In the genomic region with DNA sequence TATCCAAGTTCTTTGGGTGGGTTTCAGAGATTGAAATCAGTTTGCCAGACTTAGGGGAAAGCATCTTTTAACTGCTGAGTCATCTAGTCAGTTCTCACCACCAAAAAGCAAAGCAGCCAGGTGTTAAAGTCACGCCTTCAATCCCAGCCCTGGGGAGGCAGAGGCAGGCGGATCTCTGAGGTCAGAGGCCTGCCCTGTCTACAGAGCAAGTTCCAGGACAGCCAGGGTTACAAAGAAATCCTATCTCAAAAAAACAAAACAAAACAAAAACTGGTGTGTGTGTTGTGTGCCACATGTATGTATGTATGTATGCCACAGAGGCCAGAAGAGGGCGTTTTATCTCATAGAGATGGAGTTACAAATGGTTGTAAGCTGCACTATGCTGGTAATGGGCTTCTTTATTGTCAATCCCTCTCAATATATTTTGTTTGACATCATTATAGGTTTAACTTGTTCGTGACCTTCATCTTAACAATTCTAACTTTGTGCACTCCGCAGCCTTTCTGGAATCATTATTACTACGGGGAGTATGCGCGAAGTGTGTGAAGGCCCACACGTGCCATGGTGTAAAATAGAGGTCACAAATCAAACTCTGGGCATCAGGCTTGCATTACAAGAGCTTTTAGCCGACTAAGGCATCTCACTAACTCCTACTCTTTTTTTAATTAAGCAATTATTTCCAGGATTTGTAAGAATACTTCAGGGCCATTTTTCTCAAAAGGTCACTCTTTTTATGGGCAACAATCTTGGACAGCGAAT, we compare ENCODE assay signal across 8 mouse cellular contexts. TPM values are rescaled to one million over a fixed set of nuclear protein-coding genes. Genes with fewer than 3 reads are reported as not detected.
DNase-seq lines count a peak whose midpoint lies in the region; ATAC-seq lines count a peak whose summit lies in the region.

No protein-coding gene starts in this region.

- 56% methylated on average over 11 of the region's 11 CpGs for WGBS in heart, embryonic 16.5 days

- no peaks in the 10 kb centered on the region for H3K9me3 ChIP-seq in heart, embryonic 16.5 days (replicated peaks; ENCODE audit: control insufficient read depth, low read length)

- peak overlapping the region; percentile 99 for H3K4me3 ChIP-seq in heart, embryonic 16.5 days (ENCODE audit: low read length)

- peaks cover 10% of the 10 kb centered on the region for H3K4me1 ChIP-seq in heart, embryonic 16.5 days (ENCODE audit: control insufficient read depth, insufficient read depth, low read length)

- H3K27me3 ChIP-seq in heart, embryonic 16.5 days (ENCODE audit: control insufficient read depth, insufficient read depth, low read length), result no peaks in the 10 kb centered on the region

- peak overlapping the region; percentile 69 for H3K9ac ChIP-seq in heart, embryonic 16.5 days (ENCODE audit: low read length)

- H3K36me3 ChIP-seq in heart, embryonic 16.5 days (ENCODE audit: control insufficient read depth, insufficient read depth), result 0 out of 2 replicates have a peak, but pooled peaks cover 5% of the 10 kb centered on the region

- peak; percentile 22; the same call in 1 of the 2 replicates for ATAC-seq in frontal cortex, adult (ENCODE audit: low TSS enrichment)
- ATAC-seq in heart, embryonic 16.5 days (replicated peaks; ENCODE audit: extremely low read depth, insufficient read depth, low FRiP score), result 0 out of 2 replicates have a peak, but pooled peaks have one; percentile 7
- ATAC-seq in megakaryocyte, adult 5-6 weeks (ENCODE audit: poor library complexity, severe bottlenecking), result peak; percentile 17

- H3K27ac ChIP-seq in heart, embryonic 16.5 days (ENCODE audit: low read length), result peak overlapping the region; percentile 82

- peak overlapping the region; percentile 65 for H3K4me2 ChIP-seq in heart, embryonic 16.5 days (ENCODE audit: low read depth, low read length)

- no peak for DNase-seq in frontal cortex, adult 2 months (ENCODE audit: extremely low spot score in 1 of 2, low spot score in 1 of 2)
- peak; percentile 7 for DNase-seq in thymus, postnatal 4 days
- DNase-seq in thymus, adult 18-20 months, result no peak
- DNase-seq in urinary bladder, postnatal 36 days (ENCODE audit: low spot score in 2 of 2), result no peak
- DNase-seq in gastrocnemius, postnatal 4 days (ENCODE audit: low spot score in 2 of 2), result no peak

RNA-seq across cellular contexts. Expression of gene Mdn1, which starts 0.6 kb away (rescaled TPM):
- polyA plus RNA-seq in frontal cortex, adult 2 months (2012; rRNA removed), result 35.9 and 38.4 TPM in 2 replicates
- polyA plus RNA-seq in heart, embryonic 16.5 days (2015; fragmentation: Nextera tagmentation; extraction: Ambion mirVana), result 7.6 and 8.3 TPM in 2 replicates
- total RNA-seq in megakaryocyte, adult 5-6 weeks (2015), result 9.1 and 15.0 TPM in 2 replicates
- 19.3 and 21.7 TPM in 2 replicates for total RNA-seq in megakaryocyte, adult 5-6 weeks (2017)
- 10 to 100 TPM; 16.8 to 19.0 TPM for total RNA-seq in gastrocnemius, postnatal 4 days (2021)

RNA-seq across cellular contexts. Expression of gene Casp8ap2, which starts 41.1 kb away (rescaled TPM):
- 4.9 and 5.3 TPM in 2 replicates for polyA plus RNA-seq in frontal cortex, adult 2 months (2012; rRNA removed)
- 30.2 and 31.8 TPM in 2 replicates for polyA plus RNA-seq in heart, embryonic 16.5 days (2015; fragmentation: Nextera tagmentation; extraction: Ambion mirVana)
- total RNA-seq in megakaryocyte, adult 5-6 weeks (2015), result 30.0 and 33.3 TPM in 2 replicates
- 36.5 and 46.9 TPM in 2 replicates for total RNA-seq in megakaryocyte, adult 5-6 weeks (2017)
- total RNA-seq in gastrocnemius, postnatal 4 days (2021), result 10 to 100 TPM; 11.2 to 14.2 TPM

RNA-seq across cellular contexts. Expression of gene Gja10, which starts 53.8 kb away (rescaled TPM):
- not detected in 2 replicates for polyA plus RNA-seq in frontal cortex, adult 2 months (2012; rRNA removed)
- not detected in 2 replicates for polyA plus RNA-seq in heart, embryonic 16.5 days (2015; fragmentation: Nextera tagmentation; extraction: Ambion mirVana)
- total RNA-seq in megakaryocyte, adult 5-6 weeks (2015), result not detected in 2 replicates
- not detected in 2 replicates for total RNA-seq in megakaryocyte, adult 5-6 weeks (2017)
- total RNA-seq in gastrocnemius, postnatal 4 days (2021), result not detected
